Mouse (Mus musculus): Measurements from ENCODE around the gene Dip2b. TPM values are rescaled to one million over a fixed set of nuclear protein-coding genes. Genes with fewer than 3 reads are reported as not detected.

The Dip2b gene
- polyA plus RNA-seq, 1 experiment = 35.9 TPM

- H3K4me1 ChIP-seq (ENCODE audit: control insufficient read depth, insufficient read depth, low read length) = no peaks in the 10 kb centered on the region
- no peak overlapping the region for H3K4me3 ChIP-seq (ENCODE audit: insufficient read depth, low read length)
- no peak overlapping the region for H3K27ac ChIP-seq (ENCODE audit: insufficient read depth, low read length)
- TF ChIP-seq CTCF (IDR thresholded peaks at IDR 0.05; ENCODE audit: extremely low read depth, insufficient read depth, low read length) = no peak
- no peak for TF ChIP-seq POLR2A (IDR thresholded peaks at IDR 0.05; ENCODE audit: extremely low read depth, insufficient read depth, low read length)
Measured at GRCm38 (mm10) chr15:100265586-100266325, 227.3 kb downstream of the Dip2b start.

- no peak overlapping the region for H3K27ac ChIP-seq (ENCODE audit: insufficient read depth, low read length)
- TF ChIP-seq POLR2A (IDR thresholded peaks at IDR 0.05; ENCODE audit: extremely low read depth, insufficient read depth, low read length) (no peak), CTCF (IDR thresholded peaks at IDR 0.05; ENCODE audit: extremely low read depth, insufficient read depth, low read length) (no peak)
- no peaks in the 10 kb centered on the region for H3K4me1 ChIP-seq (ENCODE audit: control insufficient read depth, insufficient read depth, low read length)
- no peak overlapping the region for H3K4me3 ChIP-seq (ENCODE audit: insufficient read depth, low read length)
Measured at GRCm38 (mm10) chr15:100268916-100269315, 230.5 kb downstream of the Dip2b start.

Other genes starting within 250 kb of the Dip2b start
- gene Lima1, start 163.2 kb upstream of the Dip2b start, polyA plus RNA-seq (2012; rRNA removed) = 12.1 and 12.4 TPM in 2 replicates
- 0.04 TPM in 2 replicates for gene Fam186a, start 71.6 kb upstream of the Dip2b start, polyA plus RNA-seq (2012; rRNA removed)
- gene Larp4, start 68.6 kb upstream of the Dip2b start, polyA plus RNA-seq (2012; rRNA removed) = 22.8 and 23.1 TPM in 2 replicates
- 13.4 and 14.3 TPM in 2 replicates for gene Atf1, start 189.2 kb downstream of the Dip2b start, polyA plus RNA-seq (2012; rRNA removed)
- not detected in 2 replicates for gene Tmprss12, start 242.2 kb downstream of the Dip2b start, polyA plus RNA-seq (2012; rRNA removed)